Mouse (Mus musculus) small intestine, adult 2 months (tissue): Measurements from ENCODE around the gene Odf4.

ENCODE experiments used
- CTCF ChIP-seq: fragments of 200-500 bp; IDR thresholded peaks from 2 replicates; pipeline ENCODE4 v1.5.1; 2012; ENCODE audit warnings: low read depth, mild to moderate bottlenecking, control low read depth, inconsistent platforms, low read length, moderate library complexity, mixed read lengths; ENCODE audit not compliant: insufficient replicate concordance, insufficient read length; ENCODE audit errors: extremely low read depth
- POLR2A ChIP-seq: fragments of 200-500 bp; IDR thresholded peaks from 2 replicates; pipeline ENCODE4 v1.6.1; 2012; ENCODE audit warnings: low read depth, mild to moderate bottlenecking, control low read depth, inconsistent platforms, low read length, moderate library complexity

- TF ChIP-seq POLR2A (no peak), CTCF (no peak)
Measured at GRCm38 (mm10) chr11:68946001-68946400, 19.1 kb upstream of the Odf4 start.
